Comparison of ENCODE assay signal across 13 mouse cellular contexts in genomic region chr5:139619301-139620161, GRCm38 (mm10).
A peak's percentile ranks its signal among the peaks of the same experiment; 100 is the strongest.
DNase-seq lines count a peak whose midpoint lies in the region; ATAC-seq lines count a peak whose summit lies in the region.
"Had no signal": no experiment of that assay in that cellular context is flagged by ENCODE, and none has a peak within 500 bp of the region (broad histone marks: within the 10 kb centered on the region; RNA-seq: fewer than 3 reads in every experiment).

No protein-coding gene starts in this region.

- peak overlapping the region; percentile 0; the same call in 1 of the 2 replicates for H3K4me2 ChIP-seq in forebrain, embryonic 11.5 days (ENCODE audit: low read depth, low read length, severe bottlenecking)
- no peak overlapping the region for H3K4me2 ChIP-seq in forebrain, embryonic 15.5 days (replicated peaks)
- peak overlapping the region; percentile 10; the same call in 1 of the 2 replicates for H3K4me2 ChIP-seq in embryonic facial prominence, embryonic 11.5 days (ENCODE audit: low read depth, low read length)
- H3K4me2 ChIP-seq in intestine, embryonic 15.5 days (replicated peaks): peak overlapping the region; percentile 15; the same call in 1 of the 2 replicates
- peak overlapping the region; percentile 30 for H3K4me2 ChIP-seq in neural tube, embryonic 11.5 days (ENCODE audit: low read depth)
- H3K4me2 ChIP-seq: liver, embryonic 15.5 days had no signal

- H3K9me3 ChIP-seq in forebrain, embryonic 11.5 days (ENCODE audit: control insufficient read depth, low read length): no peaks in the 10 kb centered on the region
- H3K9me3 ChIP-seq in forebrain, embryonic 15.5 days: no peaks in the 10 kb centered on the region
- H3K9me3 ChIP-seq in embryonic facial prominence, embryonic 11.5 days (replicated peaks; ENCODE audit: control insufficient read depth, low read length): no peaks in the 10 kb centered on the region
- no peaks in the 10 kb centered on the region for H3K9me3 ChIP-seq in intestine, embryonic 15.5 days
- no peaks in the 10 kb centered on the region for H3K9me3 ChIP-seq in neural tube, embryonic 11.5 days (ENCODE audit: control insufficient read depth, low read length)
- H3K9me3 ChIP-seq: liver, embryonic 15.5 days had no signal

- H3K9ac ChIP-seq in forebrain, embryonic 11.5 days (ENCODE audit: low read length): no peak overlapping the region; the same call in 1 of the 2 replicates
- no peak overlapping the region for H3K9ac ChIP-seq in forebrain, embryonic 15.5 days (replicated peaks)
- 0 out of 2 replicates have a peak overlapping the region, but pooled peaks have one; percentile 1 for H3K9ac ChIP-seq in embryonic facial prominence, embryonic 11.5 days (replicated peaks; ENCODE audit: low read length)
- no peak overlapping the region for H3K9ac ChIP-seq in intestine, embryonic 15.5 days
- peak overlapping the region; percentile 7; the same call in 1 of the 2 replicates for H3K9ac ChIP-seq in neural tube, embryonic 11.5 days (ENCODE audit: low read length)
- H3K9ac ChIP-seq: liver, embryonic 15.5 days had no signal

- H3K27me3 ChIP-seq in forebrain, embryonic 11.5 days (ENCODE audit: control insufficient read depth, insufficient read depth, low read length): peaks cover 14% of the 10 kb centered on the region
- H3K27me3 ChIP-seq in forebrain, embryonic 15.5 days: peaks cover 63% of the 10 kb centered on the region
- H3K27me3 ChIP-seq in embryonic facial prominence, embryonic 11.5 days (ENCODE audit: control insufficient read depth, insufficient read depth, low read length): peaks cover 6% of the 10 kb centered on the region; the same call in 1 of the 2 replicates
- H3K27me3 ChIP-seq in intestine, embryonic 15.5 days (replicated peaks): peaks cover 10% of the 10 kb centered on the region; the same call in 1 of the 2 replicates
- H3K27me3 ChIP-seq in neural tube, embryonic 11.5 days (ENCODE audit: control insufficient read depth, insufficient read depth, low read length): peaks cover 8% of the 10 kb centered on the region; the same call in 1 of the 2 replicates

- H3K4me3 ChIP-seq in forebrain, embryonic 11.5 days (ENCODE audit: low read depth, low read length): no peak overlapping the region
- H3K4me3 ChIP-seq in forebrain, embryonic 15.5 days: no peak overlapping the region
- H3K4me3 ChIP-seq in embryonic facial prominence, embryonic 11.5 days (ENCODE audit: low read depth, low read length): no peak overlapping the region
- H3K4me3 ChIP-seq in intestine, embryonic 15.5 days (replicated peaks): no peak overlapping the region
- no peak overlapping the region for H3K4me3 ChIP-seq in neural tube, embryonic 11.5 days (ENCODE audit: low read depth, low read length)
- H3K4me3 ChIP-seq: liver, embryonic 15.5 days had no signal

- peaks cover 2% of the 10 kb centered on the region; the same call in 1 of the 2 replicates for H3K4me1 ChIP-seq in forebrain, embryonic 11.5 days (replicated peaks; ENCODE audit: control insufficient read depth, insufficient read depth, low read length)
- H3K4me1 ChIP-seq in forebrain, embryonic 15.5 days: peaks cover 7% of the 10 kb centered on the region; the same call in 1 of the 2 replicates
- H3K4me1 ChIP-seq in embryonic facial prominence, embryonic 11.5 days (ENCODE audit: control insufficient read depth, insufficient read depth, low read length): no peaks in the 10 kb centered on the region; the same call in 1 of the 2 replicates
- peaks cover 12% of the 10 kb centered on the region for H3K4me1 ChIP-seq in intestine, embryonic 15.5 days (replicated peaks)
- peaks cover 19% of the 10 kb centered on the region for H3K4me1 ChIP-seq in neural tube, embryonic 11.5 days (ENCODE audit: control insufficient read depth, insufficient read depth, low read length)
- H3K4me1 ChIP-seq: liver, embryonic 15.5 days had no signal

- H3K36me3 ChIP-seq in forebrain, embryonic 11.5 days (ENCODE audit: control insufficient read depth, insufficient read depth, low read length): no peaks in the 10 kb centered on the region
- H3K36me3 ChIP-seq in forebrain, embryonic 15.5 days: no peaks in the 10 kb centered on the region
- H3K36me3 ChIP-seq in embryonic facial prominence, embryonic 11.5 days (replicated peaks; ENCODE audit: control insufficient read depth, insufficient read depth, low read depth, low read length): no peaks in the 10 kb centered on the region
- no peaks in the 10 kb centered on the region for H3K36me3 ChIP-seq in intestine, embryonic 15.5 days
- H3K36me3 ChIP-seq in neural tube, embryonic 11.5 days (ENCODE audit: control insufficient read depth, insufficient read depth, low read length): no peaks in the 10 kb centered on the region
- H3K36me3 ChIP-seq: liver, embryonic 15.5 days had no signal

- no peak for DNase-seq in forebrain, embryonic 11.5 days (ENCODE audit: low spot score)
- peak; percentile 52 for DNase-seq in embryonic facial prominence, embryonic 11.5 days (ENCODE audit: low spot score)
- DNase-seq in neural tube, embryonic 11.5 days (ENCODE audit: low spot score): peak; percentile 73
- DNase-seq in thymus, postnatal 0 days (ENCODE audit: low spot score): no peak
- no peak for DNase-seq in frontal cortex, postnatal 10 days (ENCODE audit: low spot score in 2 of 2)
- no peak for DNase-seq in cerebellum, adult 18-20 months
- DNase-seq: cerebellum, adult 2 months; gastrocnemius, postnatal 14 days; kidney, postnatal 36 days; spleen, adult 18-20 months had no signal

- 23% methylated on average over 36 of the region's 36 CpGs for WGBS in forebrain, embryonic 11.5 days
- 17% methylated on average over 36 of the region's 36 CpGs for WGBS in forebrain, embryonic 15.5 days
- 13% methylated on average over 36 of the region's 36 CpGs for WGBS in embryonic facial prominence, embryonic 11.5 days
- 16% methylated on average over 36 of the region's 36 CpGs for WGBS in intestine, embryonic 15.5 days
- WGBS in neural tube, embryonic 11.5 days: 3% methylated on average over 36 of the region's 36 CpGs

- H3K27ac ChIP-seq in forebrain, embryonic 11.5 days (ENCODE audit: low read depth, low read length): no peak overlapping the region
- H3K27ac ChIP-seq in forebrain, embryonic 15.5 days (replicated peaks): no peak overlapping the region
- H3K27ac ChIP-seq in embryonic facial prominence, embryonic 11.5 days (replicated peaks; ENCODE audit: low read depth, low read length): 0 out of 2 replicates have a peak overlapping the region, but pooled peaks have one; percentile 44
- no peak overlapping the region for H3K27ac ChIP-seq in intestine, embryonic 15.5 days
- peak overlapping the region; percentile 84 for H3K27ac ChIP-seq in neural tube, embryonic 11.5 days (ENCODE audit: low read depth, low read length)
- H3K27ac ChIP-seq: liver, embryonic 15.5 days had no signal

- no peak for ATAC-seq in forebrain, embryonic 11.5 days (replicated peaks; ENCODE audit: low FRiP score)
- ATAC-seq in forebrain, embryonic 15.5 days (replicated peaks): no peak
- ATAC-seq in embryonic facial prominence, embryonic 11.5 days (replicated peaks; ENCODE audit: insufficient number of reproducible peaks, low FRiP score, low TSS enrichment, low read depth): peak; percentile 70
- peak; percentile 28; the same call in 1 of the 2 replicates for ATAC-seq in intestine, embryonic 15.5 days
- peak; percentile 70 for ATAC-seq in neural tube, embryonic 11.5 days (ENCODE audit: insufficient read depth, low FRiP score, low TSS enrichment)

Comparison
In these comparisons a context has a peak if more than half of its experiments do, and no peak if none do; other contexts are left out.
1. ATAC-seq: peak in embryonic facial prominence, embryonic 11.5 days (single experiment), intestine, embryonic 15.5 days (single experiment) and neural tube, embryonic 11.5 days (single experiment); none in forebrain, embryonic 11.5 days (single experiment) and forebrain, embryonic 15.5 days (single experiment).
2. DNase-seq: peak in embryonic facial prominence, embryonic 11.5 days (single experiment) and neural tube, embryonic 11.5 days (single experiment); none in forebrain, embryonic 11.5 days (single experiment), thymus, postnatal 0 days (single experiment), frontal cortex, postnatal 10 days (0 of 2) and cerebellum, adult 18-20 months (0 of 2).
3. H3K27ac ChIP-seq: peak in embryonic facial prominence, embryonic 11.5 days (single experiment) and neural tube, embryonic 11.5 days (single experiment); none in forebrain, embryonic 11.5 days (single experiment), forebrain, embryonic 15.5 days (single experiment) and intestine, embryonic 15.5 days (single experiment).
4. H3K9ac ChIP-seq: peak in embryonic facial prominence, embryonic 11.5 days (single experiment) and neural tube, embryonic 11.5 days (single experiment); none in forebrain, embryonic 11.5 days (single experiment), forebrain, embryonic 15.5 days (single experiment) and intestine, embryonic 15.5 days (single experiment).